Mouse (Mus musculus) MEL-GATA-1-ER (cell line): ENCODE data around the gene Gm10408.
"Not testable (repeated sequence)": the region's sequence is repeated elsewhere in the genome, so short reads cannot be mapped to it uniquely, and the experiment has no call there.

ENCODE experiments used
- DNase-seq: peaks from one replicate; pipeline ENCODE4 v3.0.0-alpha.2; 2012; ENCODE audit warnings: low read depth; ENCODE audit errors: extremely low read depth

Gene Gm10408

DNA sequence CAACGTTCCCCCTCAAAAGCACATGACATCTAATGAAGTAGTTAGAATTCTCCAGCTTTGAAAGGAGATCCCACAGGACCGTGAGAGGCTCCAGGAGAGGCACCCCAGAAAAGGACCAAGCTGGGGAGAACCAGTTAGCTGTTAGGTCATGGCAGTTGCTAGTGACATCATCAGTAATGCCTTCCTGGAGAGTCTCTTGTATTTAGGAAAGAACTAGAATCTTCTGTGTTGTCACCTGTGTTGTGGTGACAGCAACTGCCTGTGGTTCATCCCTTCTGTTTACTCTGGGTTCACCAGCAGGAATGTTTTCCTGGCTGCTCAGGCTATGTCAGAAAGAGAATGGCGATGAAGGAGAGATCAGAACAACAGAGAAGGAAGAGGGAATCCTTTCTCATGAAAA lies at the start of gene Gm10408:
TSS of gene Gm10408 (plus strand) at position 301 of the 400 bp plus-strand sequence.
- DNase-seq: not testable (repeated sequence)

DNA sequence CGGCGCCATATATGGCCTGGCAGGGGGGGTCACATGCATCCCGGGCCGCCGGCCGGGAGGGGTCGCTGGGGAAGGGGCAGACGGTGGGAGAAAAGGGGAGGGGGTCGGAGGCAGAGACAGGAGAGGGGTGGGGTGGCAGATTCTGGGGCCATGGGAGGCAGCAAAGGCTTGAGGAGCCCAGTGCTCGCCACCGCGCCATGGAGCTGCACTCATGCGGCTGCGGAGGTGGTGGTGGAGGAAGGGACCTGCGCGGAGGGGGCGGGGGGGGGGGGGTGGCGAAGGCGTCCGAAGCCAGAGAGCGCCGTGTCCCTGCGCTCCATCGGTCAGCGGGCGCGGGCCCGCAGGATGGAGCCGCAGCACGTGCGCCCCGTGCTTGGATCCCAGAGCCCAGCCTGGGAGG lies 36.9 kb upstream of the Gm10408 start, which contains the start of gene Gm10409:
TSS of gene Gm10409 (plus strand) at position 301 of the 400 bp plus-strand sequence.
- not testable (repeated sequence) for DNase-seq

DNA sequence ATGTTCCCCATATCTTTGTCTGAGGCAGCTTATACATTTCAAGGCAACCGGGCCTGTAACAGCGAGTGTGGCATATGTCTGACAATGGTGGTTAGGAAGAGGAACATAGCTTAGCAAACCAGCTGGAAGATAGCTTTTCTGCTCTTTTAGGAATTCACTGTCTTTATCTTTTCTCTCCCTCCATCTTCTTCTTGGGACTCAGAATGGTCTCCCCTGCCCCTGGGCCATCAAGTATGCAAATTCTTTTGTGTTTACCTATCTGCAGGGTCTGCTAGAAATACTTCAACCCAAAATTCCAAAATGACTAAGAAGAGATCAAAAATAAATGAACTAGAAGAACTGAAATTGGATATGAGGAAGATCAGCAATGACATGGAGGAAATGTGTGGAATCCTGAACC lies 21.4 kb upstream of the Gm10408 start, which contains the start of gene Gm3005:
TSS of gene Gm3005 (plus strand) at position 301 of the 400 bp plus-strand sequence.
- not testable (repeated sequence) for DNase-seq
